Mouse (Mus musculus) heart, postnatal 0 days (tissue): ENCODE measurements around the gene Cct5.

Experiments used
- CTCF ChIP-seq: IDR thresholded peaks from 2 replicates; pipeline ENCODE4 v1.5.1; 2016; ENCODE audit warnings: antibody characterized with exemption, control low read depth, low read depth
- EP300 ChIP-seq: IDR thresholded peaks from 2 replicates; pipeline ENCODE4 v1.6.1; 2016; ENCODE audit warnings: antibody characterized with exemption, low read depth

DNA sequence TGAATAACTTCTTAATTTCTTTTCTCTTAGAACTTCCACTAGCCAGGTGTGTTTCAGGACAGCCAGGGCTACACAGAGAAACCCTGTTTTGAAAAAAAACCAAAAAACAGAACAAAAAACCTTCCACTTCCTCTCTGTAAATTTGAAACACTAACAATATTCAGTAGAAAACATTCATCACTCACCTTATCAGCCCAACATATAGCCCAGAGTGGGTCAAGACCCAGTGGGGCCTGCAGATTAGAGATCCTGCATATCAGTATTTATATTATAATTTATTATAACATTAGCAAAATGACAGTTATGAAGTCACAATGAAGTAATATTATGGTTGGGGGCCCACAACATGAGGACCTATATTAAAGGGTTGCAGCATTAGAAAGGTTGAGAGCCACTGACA lies 27.9 kb downstream of the Cct5 start:
- TF ChIP-seq CTCF (no peak), EP300 (no peak)
